Mouse (Mus musculus) embryonic facial prominence, embryonic 15.5 days (tissue): ENCODE data around the gene Ada. TPM values are rescaled to one million over a fixed set of nuclear protein-coding genes. Genes with fewer than 3 reads are reported as not detected.

Experiments
- ATAC-seq: fragments of 200-750 bp; cut with Nextera tagmentation; 2 replicates; pipeline ENCODE4 v1.8.0; 2017; ENCODE audit warnings: low read depth, moderate TSS enrichment; ENCODE audit not compliant: insufficient number of reproducible peaks, low FRiP score, low TSS enrichment
- H3K27ac ChIP-seq: fragments of 300-500 bp; sonication (generic); replicated peaks from 2 replicates; pipeline ENCODE4 v1.5.1; 2015; ENCODE audit warnings: mild to moderate bottlenecking, inconsistent platforms
- H3K27me3 ChIP-seq: fragments of 300-500 bp; sonication (generic); 2 replicates; pipeline ENCODE4 v1.6.1; 2015; ENCODE audit warnings: inconsistent platforms
- H3K36me3 ChIP-seq: fragments of 300-500 bp; sonication (generic); 2 replicates; pipeline ENCODE4 v1.6.1; 2015; ENCODE audit warnings: mild to moderate bottlenecking, inconsistent platforms
- H3K4me1 ChIP-seq: fragments of 300-500 bp; sonication (generic); 2 replicates; pipeline ENCODE4 v1.6.1; 2015; ENCODE audit warnings: inconsistent platforms
- H3K4me2 ChIP-seq: fragments of 300-500 bp; sonication (generic); replicated peaks from 2 replicates; pipeline ENCODE4 v1.6.1; 2015; ENCODE audit warnings: mild to moderate bottlenecking, inconsistent platforms
- H3K4me3 ChIP-seq: fragments of 300-500 bp; sonication (generic); replicated peaks from 2 replicates; pipeline ENCODE4 v1.5.1; 2015; ENCODE audit warnings: mild to moderate bottlenecking, inconsistent platforms
- H3K9ac ChIP-seq: fragments of 300-500 bp; sonication (generic); 2 replicates; pipeline ENCODE4 v1.6.1; 2015; ENCODE audit warnings: inconsistent platforms
- H3K9me3 ChIP-seq: fragments of 300-500 bp; sonication (generic); replicated peaks from 2 replicates; pipeline ENCODE4 v1.6.1; 2016; ENCODE audit warnings: inconsistent platforms
- WGBS: fragments of 180-500 bp; shearing (Covaris S2); methylation state at CpG from one replicate; pipeline ENCODE4 v1.1.7; 2015; 5-methylcytosine and 5-hydroxymethylcytosine counted together
- polyA plus RNA-seq: library from polyadenylated mRNA; unstranded; fragments of >200 nt; fragmentation: Nextera tagmentation; extraction: Ambion mirVana; gene quantifications from 2 replicates; pipeline ENCODE4 v1.2.1, GENCODE M21; 2015

Ada gene
- polyA plus RNA-seq: 8.1 and 8.4 TPM in 2 replicates

GRCm38 (mm10) chr2:163749647-163750611 is at the start of gene Ada:
Ada (minus strand) TSS chr2:163750239.
- Histone ChIP-seq H3K9ac (peak within 1 kb of the TSS; percentile 55), H3K36me3 (no peaks in the 10 kb centered on the region), H3K27ac (no peak within 1 kb of the TSS), H3K9me3 (no peaks in the 10 kb centered on the region), H3K27me3 (peaks cover 17% of the 10 kb centered on the region), H3K4me1 (peaks cover 19% of the 10 kb centered on the region), H3K4me2 (peak within 1 kb of the TSS; percentile 97), H3K4me3 (peak within 1 kb of the TSS; percentile 60)
- 1% methylated on average over 53 of the region's 57 CpGs for WGBS
- ATAC-seq: peak; percentile 76

DNA sequence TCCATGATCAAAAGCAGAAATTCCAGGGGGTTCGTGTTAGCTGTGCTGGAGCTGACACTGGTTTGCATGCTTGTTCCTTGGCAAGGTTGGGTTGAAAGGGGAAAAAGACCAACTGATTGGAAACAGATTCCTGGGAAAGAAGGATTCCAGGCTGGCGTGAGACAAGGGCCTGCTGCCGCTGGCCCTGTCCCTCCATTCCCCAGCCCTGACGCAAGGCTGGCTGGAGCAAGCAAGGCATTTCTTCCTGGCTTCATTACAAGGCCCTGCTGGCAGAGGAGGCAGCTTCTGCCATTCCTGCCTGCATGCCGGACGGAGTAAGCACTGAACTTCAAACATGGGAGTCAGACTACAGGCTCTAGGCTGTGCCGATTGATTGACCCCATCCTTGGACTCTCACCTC is 48.4 kb upstream of the Ada start:
- H3K9ac ChIP-seq: no peak overlapping the region
- H3K4me3 ChIP-seq: no peak overlapping the region
- no peaks in the 10 kb centered on the region for H3K9me3 ChIP-seq
- ATAC-seq: peak; percentile 63
- peaks cover 17% of the 10 kb centered on the region for H3K4me1 ChIP-seq
- H3K4me2 ChIP-seq: no peak overlapping the region
- no peaks in the 10 kb centered on the region for H3K36me3 ChIP-seq
- 32% methylated on average over 7 of the region's 7 CpGs for WGBS
- H3K27ac ChIP-seq: peak overlapping the region; percentile 69
- no peaks in the 10 kb centered on the region for H3K27me3 ChIP-seq

GRCm38 (mm10) chr2:163788484-163788883 is 38.4 kb upstream of the Ada start:
- 67% methylated on average over 4 of the region's 4 CpGs for WGBS
- H3K4me1 ChIP-seq: no peaks in the 10 kb centered on the region
- no peak overlapping the region for H3K4me2 ChIP-seq
- 0 out of 2 replicates have a peak, but pooled peaks have one; percentile 54 for ATAC-seq
- no peaks in the 10 kb centered on the region for H3K27me3 ChIP-seq
- no peaks in the 10 kb centered on the region for H3K9me3 ChIP-seq
- no peaks in the 10 kb centered on the region for H3K36me3 ChIP-seq
- no peak overlapping the region for H3K9ac ChIP-seq
- H3K4me3 ChIP-seq: no peak overlapping the region
- H3K27ac ChIP-seq: no peak overlapping the region

DNA sequence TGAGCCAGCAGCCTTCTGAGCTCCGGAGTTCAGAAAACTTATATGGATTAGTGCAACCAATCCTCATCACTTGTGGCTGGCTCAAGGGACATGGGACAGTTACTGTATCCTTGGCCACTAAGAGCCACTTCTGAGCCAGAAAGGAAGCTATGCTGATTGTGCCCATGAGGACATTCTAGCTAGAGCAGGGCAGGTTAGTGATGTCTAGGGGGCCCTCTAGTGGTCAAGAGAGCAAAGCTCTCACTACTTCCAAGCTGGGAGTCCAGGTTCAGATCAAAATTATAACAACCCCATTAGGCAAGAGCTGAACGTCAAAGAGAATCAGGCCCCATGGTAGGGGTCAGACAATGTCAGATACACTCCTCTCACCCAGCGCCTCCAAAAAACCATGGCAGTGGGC is 37.7 kb upstream of the Ada start:
- no peak overlapping the region for H3K4me3 ChIP-seq
- H3K27ac ChIP-seq: no peak overlapping the region
- H3K4me1 ChIP-seq: no peaks in the 10 kb centered on the region
- no peaks in the 10 kb centered on the region for H3K36me3 ChIP-seq
- ATAC-seq: peak; percentile 65; the same call in 1 of the 2 replicates
- H3K9me3 ChIP-seq: no peaks in the 10 kb centered on the region
- no peak overlapping the region for H3K9ac ChIP-seq
- WGBS: 33% methylated on average over 3 of the region's 3 CpGs
- no peaks in the 10 kb centered on the region for H3K27me3 ChIP-seq
- no peak overlapping the region for H3K4me2 ChIP-seq

DNA sequence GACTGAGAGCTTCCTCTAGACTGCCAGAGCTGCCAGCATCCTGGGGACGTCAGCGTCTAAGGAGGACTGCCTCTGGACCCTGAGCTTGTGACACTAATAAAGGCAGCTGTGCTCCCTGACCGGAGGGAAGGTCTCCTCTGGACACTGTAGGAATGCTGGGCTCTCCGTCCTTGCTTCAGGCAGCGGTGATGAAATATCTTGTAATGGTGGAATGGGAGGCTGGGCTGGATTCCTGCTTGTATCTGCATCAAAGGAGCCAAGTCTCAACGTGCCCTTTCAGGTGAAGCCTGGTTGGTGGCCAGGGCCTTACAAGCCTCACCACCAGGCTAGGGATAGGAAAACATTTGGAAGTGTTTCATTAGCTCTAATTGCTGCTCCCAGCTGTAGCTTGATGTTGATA is 37.0 kb upstream of the Ada start:
- WGBS: 63% methylated on average over 6 of the region's 6 CpGs
- H3K9me3 ChIP-seq: no peaks in the 10 kb centered on the region
- H3K4me1 ChIP-seq: no peaks in the 10 kb centered on the region
- ATAC-seq: no peak
- H3K27me3 ChIP-seq: no peaks in the 10 kb centered on the region
- no peak overlapping the region for H3K4me3 ChIP-seq
- no peak overlapping the region for H3K4me2 ChIP-seq
- no peaks in the 10 kb centered on the region for H3K36me3 ChIP-seq
- no peak overlapping the region for H3K9ac ChIP-seq
- no peak overlapping the region for H3K27ac ChIP-seq

DNA sequence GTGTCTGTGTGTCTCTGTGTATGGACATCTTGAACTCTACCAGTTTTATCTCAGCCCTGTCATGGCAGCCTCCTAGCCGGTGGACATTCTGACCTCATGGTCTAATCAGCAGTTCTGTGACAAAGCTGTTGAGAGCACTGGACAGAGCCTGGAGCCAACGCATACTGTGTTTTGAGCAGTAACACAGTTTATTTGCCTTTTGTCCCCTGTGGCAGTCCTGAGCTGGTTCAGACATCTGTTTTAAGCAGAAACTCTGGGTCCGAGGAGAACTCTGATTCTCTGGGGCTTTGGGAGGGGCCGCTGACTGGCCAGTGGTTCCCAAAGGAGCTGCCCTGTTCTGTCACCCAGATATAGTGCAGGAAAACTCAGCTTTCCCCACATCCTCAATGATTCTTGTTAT is 33.9 kb upstream of the Ada start:
- ATAC-seq: no peak
- no peak overlapping the region for H3K4me3 ChIP-seq
- H3K4me2 ChIP-seq: no peak overlapping the region
- no peaks in the 10 kb centered on the region for H3K4me1 ChIP-seq
- 64% methylated on average over 4 of the region's 4 CpGs for WGBS
- H3K27me3 ChIP-seq: no peaks in the 10 kb centered on the region
- no peaks in the 10 kb centered on the region for H3K9me3 ChIP-seq
- no peak overlapping the region for H3K9ac ChIP-seq
- no peaks in the 10 kb centered on the region for H3K36me3 ChIP-seq
- H3K27ac ChIP-seq: no peak overlapping the region

GRCm38 (mm10) chr2:163783368-163783767 is 33.3 kb upstream of the Ada start:
- Histone ChIP-seq H3K27ac (no peak overlapping the region), H3K9me3 (no peaks in the 10 kb centered on the region), H3K4me2 (no peak overlapping the region), H3K4me3 (no peak overlapping the region), H3K27me3 (no peaks in the 10 kb centered on the region), H3K4me1 (no peaks in the 10 kb centered on the region), H3K9ac (no peak overlapping the region), H3K36me3 (no peaks in the 10 kb centered on the region)
- 82% methylated on average over 6 of the region's 6 CpGs for WGBS
- no peak for ATAC-seq

DNA sequence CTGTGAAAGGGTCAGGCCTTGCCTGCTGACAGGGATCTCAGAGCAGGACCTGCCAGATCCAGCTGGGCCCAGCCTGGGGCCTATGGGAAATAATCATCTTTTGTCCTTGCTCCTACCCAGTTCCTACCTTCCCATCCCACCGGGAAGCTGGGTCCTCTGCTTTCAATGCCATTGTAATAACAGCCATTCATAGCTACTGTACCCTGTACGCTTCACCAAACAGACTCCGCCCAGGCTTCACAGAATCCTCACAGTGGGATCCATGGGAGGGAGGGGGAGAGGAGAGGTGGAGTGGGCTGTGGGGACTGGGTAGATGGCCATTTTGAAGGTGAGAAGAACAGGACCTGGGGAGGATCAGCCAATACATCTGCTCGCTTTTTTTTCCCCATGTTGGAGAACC is 28.9 kb upstream of the Ada start:
- Histone ChIP-seq H3K4me2 (no peak overlapping the region), H3K36me3 (no peaks in the 10 kb centered on the region), H3K4me3 (no peak overlapping the region), H3K4me1 (no peaks in the 10 kb centered on the region), H3K9ac (no peak overlapping the region), H3K27ac (no peak overlapping the region), H3K27me3 (0 out of 2 replicates have a peak, but pooled peaks cover 5% of the 10 kb centered on the region), H3K9me3 (no peaks in the 10 kb centered on the region)
- ATAC-seq: no peak
- WGBS: 66% methylated on average over 4 of the region's 4 CpGs

DNA sequence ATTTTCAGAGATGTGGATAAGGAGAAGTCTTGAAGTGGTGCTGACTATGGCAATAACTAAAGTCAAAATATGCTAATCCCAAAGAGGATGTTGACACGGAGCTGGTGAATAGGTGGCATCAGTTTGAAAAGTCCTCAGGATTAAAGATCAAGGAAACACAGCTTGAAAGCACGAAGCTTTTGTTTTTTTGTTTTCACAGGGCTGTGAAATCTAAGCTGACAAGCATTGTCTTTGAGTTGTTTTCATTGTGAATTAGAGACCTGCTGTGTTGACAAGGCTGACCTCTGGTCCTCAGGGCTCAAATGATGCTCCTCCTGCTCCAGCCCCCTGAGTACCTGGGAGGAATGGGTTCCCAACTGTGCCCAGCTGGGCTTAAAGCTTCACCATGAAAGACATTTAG is 27.0 kb upstream of the Ada start:
- Histone ChIP-seq H3K27me3 (0 out of 2 replicates have a peak, but pooled peaks cover 5% of the 10 kb centered on the region), H3K4me3 (no peak overlapping the region), H3K36me3 (no peaks in the 10 kb centered on the region), H3K4me2 (no peak overlapping the region), H3K9me3 (no peaks in the 10 kb centered on the region), H3K27ac (no peak overlapping the region), H3K4me1 (no peaks in the 10 kb centered on the region), H3K9ac (no peak overlapping the region)
- no peak for ATAC-seq
- WGBS: 1% methylated on average over 2 of the region's 2 CpGs

GRCm38 (mm10) chr2:163776661-163777060 is 26.6 kb upstream of the Ada start:
- Histone ChIP-seq H3K9ac (no peak overlapping the region), H3K4me3 (no peak overlapping the region), H3K9me3 (no peaks in the 10 kb centered on the region), H3K4me2 (no peak overlapping the region), H3K27me3 (0 out of 2 replicates have a peak, but pooled peaks cover 5% of the 10 kb centered on the region), H3K36me3 (no peaks in the 10 kb centered on the region), H3K4me1 (no peaks in the 10 kb centered on the region), H3K27ac (no peak overlapping the region)
- no peak for ATAC-seq
- WGBS: 16% methylated on average over 13 of the region's 13 CpGs

DNA sequence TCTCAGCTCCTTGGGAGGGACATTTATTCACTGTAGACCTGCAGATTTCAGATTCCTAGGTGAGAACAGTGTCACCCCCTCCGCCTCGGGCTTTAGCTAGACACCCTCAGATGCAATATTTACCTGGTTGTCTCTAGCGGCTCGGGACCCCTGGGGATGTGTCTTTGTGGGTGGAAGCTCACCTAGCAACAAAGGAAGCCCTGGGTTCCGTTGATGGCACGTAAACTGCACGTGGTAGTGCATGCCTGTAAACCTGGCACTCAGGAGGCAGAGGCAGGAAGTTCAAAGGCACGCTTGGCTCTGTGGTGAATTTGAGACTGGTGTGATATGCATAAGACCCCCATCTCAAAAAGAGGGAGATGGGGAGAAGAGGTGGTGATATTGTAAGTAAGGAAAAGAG is 20.7 kb upstream of the Ada start:
- Histone ChIP-seq H3K27ac (no peak overlapping the region), H3K4me3 (no peak overlapping the region), H3K9me3 (no peaks in the 10 kb centered on the region), H3K9ac (no peak overlapping the region), H3K4me2 (no peak overlapping the region), H3K4me1 (no peaks in the 10 kb centered on the region), H3K36me3 (no peaks in the 10 kb centered on the region), H3K27me3 (0 out of 2 replicates have a peak, but pooled peaks cover 2% of the 10 kb centered on the region)
- ATAC-seq: no peak
- WGBS: 83% methylated on average over 8 of the region's 8 CpGs
